Mouse (Mus musculus) stomach, embryonic 16.5 days (tissue): Measurements from ENCODE around the gene Cux2. TPM values are rescaled to one million over a fixed set of nuclear protein-coding genes. Genes with fewer than 3 reads are reported as not detected.

Experiments
- ATAC-seq: fragments of 200-750 bp; cut with Nextera tagmentation; 2 replicates; pipeline ENCODE4 v1.8.0; 2017; ENCODE audit warnings: moderate number of reproducible peaks, moderate TSS enrichment; ENCODE audit not compliant: insufficient read depth, low FRiP score
- H3K27ac ChIP-seq: fragments of 300-500 bp; sonication (generic); 2 replicates; pipeline ENCODE4 v1.5.1; 2014; ENCODE audit warnings: low read length
- H3K27me3 ChIP-seq: fragments of 300-500 bp; sonication (generic); 2 replicates; pipeline ENCODE4 v1.6.1; 2014; ENCODE audit warnings: low read length, control low read depth, mixed read lengths; ENCODE audit not compliant: control insufficient read depth, insufficient read depth
- H3K36me3 ChIP-seq: fragments of 300-500 bp; sonication (generic); 2 replicates; pipeline ENCODE4 v1.6.1; 2014; ENCODE audit warnings: low read length; ENCODE audit not compliant: control insufficient read depth, insufficient read depth
- H3K4me1 ChIP-seq: fragments of 300-500 bp; sonication (generic); 2 replicates; pipeline ENCODE4 v1.6.1; 2014; ENCODE audit warnings: low read length, control low read depth, mixed read lengths; ENCODE audit not compliant: control insufficient read depth, insufficient read depth
- H3K4me2 ChIP-seq: fragments of 300-500 bp; sonication (generic); 2 replicates; pipeline ENCODE4 v1.6.1; 2014; ENCODE audit warnings: low read depth, low read length, mixed read lengths
- H3K4me3 ChIP-seq: fragments of 300-500 bp; sonication (generic); replicated peaks from 2 replicates; pipeline ENCODE4 v1.5.1; 2014; ENCODE audit warnings: mild to moderate bottlenecking, low read length
- H3K9ac ChIP-seq: fragments of 300-500 bp; sonication (generic); 2 replicates; pipeline ENCODE4 v1.6.1; 2014; ENCODE audit warnings: low read length
- H3K9me3 ChIP-seq: fragments of 300-500 bp; sonication (generic); replicated peaks from 2 replicates; pipeline ENCODE4 v1.6.1; 2016; ENCODE audit warnings: low read length, control low read depth; ENCODE audit not compliant: control insufficient read depth
- WGBS: fragments of 180-500 bp; shearing (Covaris S2); extraction: QIAGEN DNeasy Blood & Tissue Kit; methylation state at CpG from one replicate; pipeline ENCODE4 v1.1.7; 2014; 5-methylcytosine and 5-hydroxymethylcytosine counted together
- polyA plus RNA-seq: library from polyadenylated mRNA; unstranded; fragments of >200 nt; fragmentation: Nextera tagmentation; extraction: Ambion mirVana; gene quantifications from 2 replicates; pipeline ENCODE4 v1.2.1, GENCODE M21; 2015

Cux2 gene
- polyA plus RNA-seq, 1 experiment from 2014 or later: 3.5 TPM

DNA sequence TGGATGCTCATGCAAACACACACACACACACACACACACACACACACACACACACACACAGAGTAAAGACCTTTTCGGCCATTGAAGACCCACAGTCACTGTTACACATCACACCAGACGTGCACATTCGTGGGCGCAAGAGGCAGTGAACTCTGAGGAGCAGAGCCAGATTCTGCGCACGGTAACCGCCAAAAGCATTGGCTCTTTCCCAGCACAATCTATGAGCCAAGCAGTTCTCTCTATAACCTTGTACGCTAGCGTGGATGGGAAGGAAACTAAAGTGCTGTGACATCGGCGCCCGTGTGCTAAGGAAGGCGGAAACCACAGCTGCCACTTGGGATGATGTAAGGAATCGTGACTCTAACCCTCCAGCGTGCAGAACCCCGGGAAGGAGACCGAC, 171.2 kb downstream of the Cux2 start:
- Histone ChIP-seq H3K9me3 (no peaks in the 10 kb centered on the region), H3K4me1 (no peaks in the 10 kb centered on the region), H3K4me3 (no peak overlapping the region), H3K36me3 (no peaks in the 10 kb centered on the region), H3K4me2 (no peak overlapping the region), H3K27ac (no peak overlapping the region), H3K9ac (no peak overlapping the region), H3K27me3 (no peaks in the 10 kb centered on the region)
- 82% methylated on average over 17 of the region's 17 CpGs for WGBS
- ATAC-seq: no peak

DNA sequence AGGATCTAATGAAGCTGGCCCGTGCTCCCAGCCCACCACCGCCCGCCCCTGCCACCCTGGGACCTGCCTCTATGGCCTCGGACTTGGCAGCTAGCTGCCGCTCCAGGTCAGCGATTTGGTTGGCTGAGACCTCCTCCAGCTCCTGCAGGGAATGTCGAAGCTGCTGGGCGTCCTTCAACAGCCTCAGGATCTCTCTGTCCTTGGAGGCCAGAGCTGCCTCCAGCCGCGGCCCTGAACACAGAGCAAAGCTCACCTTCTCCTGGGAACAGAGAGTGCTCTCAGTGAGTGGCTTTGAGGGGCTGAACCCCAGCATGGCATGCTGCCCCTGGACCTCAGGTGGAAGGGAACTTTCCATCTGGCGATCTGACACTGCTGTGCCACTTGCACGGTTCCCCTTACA, 173.0 kb downstream of the Cux2 start:
- Histone ChIP-seq H3K36me3 (no peaks in the 10 kb centered on the region), H3K4me1 (0 out of 2 replicates have a peak, but pooled peaks cover under 1% of the 10 kb centered on the region), H3K4me3 (no peak overlapping the region), H3K9me3 (no peaks in the 10 kb centered on the region), H3K4me2 (no peak overlapping the region), H3K27ac (no peak overlapping the region), H3K9ac (no peak overlapping the region), H3K27me3 (no peaks in the 10 kb centered on the region)
- ATAC-seq: no peak
- WGBS: 88% methylated on average over 12 of the region's 12 CpGs

DNA sequence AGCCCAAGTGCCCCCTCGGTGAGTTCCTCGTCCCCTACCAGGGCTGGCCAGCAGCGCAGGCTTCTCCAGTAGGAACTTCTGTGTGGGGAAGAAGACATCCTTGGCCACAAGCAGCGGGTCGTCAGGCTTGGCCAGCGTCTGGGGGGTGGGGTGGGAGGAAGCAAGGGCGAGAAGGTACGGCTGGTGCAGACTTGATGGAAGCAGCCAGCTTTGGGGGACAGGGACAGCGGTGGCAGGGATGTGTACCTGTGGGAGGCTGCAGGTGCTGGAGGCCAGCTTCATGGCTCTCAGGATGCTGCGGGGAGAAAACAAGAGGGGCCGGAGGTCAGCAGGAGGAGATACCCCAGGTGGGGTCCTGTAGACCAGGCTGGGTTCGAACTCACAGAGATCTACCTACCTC, 174.9 kb downstream of the Cux2 start:
- Histone ChIP-seq H3K9me3 (no peaks in the 10 kb centered on the region), H3K9ac (no peak overlapping the region), H3K27me3 (no peaks in the 10 kb centered on the region), H3K4me3 (no peak overlapping the region), H3K4me2 (no peak overlapping the region), H3K36me3 (no peaks in the 10 kb centered on the region), H3K4me1 (0 out of 2 replicates have a peak, but pooled peaks cover 4% of the 10 kb centered on the region), H3K27ac (no peak overlapping the region)
- no peak for ATAC-seq
- WGBS: 87% methylated on average over 12 of the region's 12 CpGs

DNA sequence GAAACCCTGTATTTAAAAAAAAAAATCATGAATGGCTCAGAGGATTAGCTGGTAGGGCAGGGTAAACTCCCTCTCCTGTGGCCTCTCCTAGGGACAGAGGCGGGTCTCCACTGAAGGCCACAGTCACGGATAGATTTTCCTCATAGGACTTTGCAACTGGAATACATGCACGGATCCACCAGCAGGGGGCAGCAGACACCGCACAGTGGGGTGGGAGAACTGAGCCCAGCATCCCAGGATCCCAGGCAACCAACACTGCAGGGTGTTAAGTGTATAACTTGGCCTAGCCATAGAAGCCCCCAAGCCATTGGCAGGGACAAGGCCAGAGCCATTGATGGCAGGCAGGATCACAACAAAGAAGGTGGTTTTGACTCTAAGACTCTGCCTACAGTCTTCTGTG, 177.7 kb downstream of the Cux2 start:
- Histone ChIP-seq H3K4me1 (0 out of 2 replicates have a peak, but pooled peaks cover 4% of the 10 kb centered on the region), H3K27ac (no peak overlapping the region; the same call in 1 of the 2 replicates), H3K36me3 (no peaks in the 10 kb centered on the region), H3K4me3 (no peak overlapping the region), H3K27me3 (no peaks in the 10 kb centered on the region), H3K9ac (no peak overlapping the region), H3K4me2 (no peak overlapping the region), H3K9me3 (no peaks in the 10 kb centered on the region)
- peak; percentile 51; the same call in 1 of the 2 replicates for ATAC-seq
- WGBS: 17% methylated on average over 4 of the region's 4 CpGs

DNA sequence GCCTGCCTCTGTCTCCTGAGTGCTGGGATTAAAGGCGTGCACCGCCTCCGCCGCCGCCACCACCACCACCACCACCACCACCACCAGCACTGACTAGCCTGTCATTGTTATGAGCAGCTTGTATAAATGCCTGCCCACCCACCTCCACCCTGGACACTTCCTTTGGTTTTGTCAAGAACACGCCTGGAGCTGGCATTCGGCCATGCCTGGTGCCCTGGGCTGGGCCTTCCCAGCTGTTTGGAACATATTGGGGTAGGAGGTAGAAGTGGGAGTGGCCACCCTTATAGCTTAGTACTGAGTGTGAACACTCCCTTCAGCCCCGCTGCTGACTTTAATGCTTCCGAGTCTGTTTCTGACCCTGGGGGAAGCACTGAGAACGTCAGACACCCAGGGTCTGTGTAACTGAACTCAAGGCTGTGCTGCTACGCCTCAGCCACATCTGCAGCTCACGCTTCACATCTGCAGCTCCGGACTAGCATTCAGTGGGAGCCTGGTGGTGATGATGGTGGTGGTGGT, 178.3 kb downstream of the Cux2 start:
- no peak overlapping the region for H3K4me2 ChIP-seq
- 81% methylated on average over 13 of the region's 13 CpGs for WGBS
- H3K9ac ChIP-seq: no peak overlapping the region; the same call in 1 of the 2 replicates
- no peak overlapping the region; the same call in 1 of the 2 replicates for H3K27ac ChIP-seq
- H3K4me1 ChIP-seq: 0 out of 2 replicates have a peak, but pooled peaks cover 4% of the 10 kb centered on the region
- H3K9me3 ChIP-seq: no peaks in the 10 kb centered on the region
- no peak for ATAC-seq
- H3K27me3 ChIP-seq: no peaks in the 10 kb centered on the region
- H3K4me3 ChIP-seq: no peak overlapping the region
- no peaks in the 10 kb centered on the region for H3K36me3 ChIP-seq

DNA sequence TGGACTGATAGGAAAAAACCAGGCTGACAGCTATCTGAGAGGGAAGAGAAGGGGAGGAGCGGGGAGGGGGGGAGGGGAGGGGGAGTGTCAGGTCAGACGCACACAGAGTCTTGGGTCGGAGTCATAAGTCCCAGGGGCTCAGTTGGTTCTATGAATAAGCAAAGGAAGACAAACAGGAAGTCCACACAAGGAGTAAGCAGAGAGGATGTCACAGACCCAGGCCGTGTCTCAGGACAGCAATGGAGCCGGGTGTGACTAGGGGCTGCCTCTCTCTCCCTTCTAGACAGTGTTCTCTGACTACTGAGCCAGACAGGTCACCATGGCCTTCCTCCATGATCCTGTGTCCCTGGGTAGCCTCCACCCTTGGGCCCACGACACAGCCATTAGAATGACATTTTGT, 179.1 kb downstream of the Cux2 start:
- ATAC-seq: no peak
- Histone ChIP-seq H3K36me3 (no peaks in the 10 kb centered on the region), H3K9me3 (no peaks in the 10 kb centered on the region), H3K9ac (no peak overlapping the region), H3K27me3 (no peaks in the 10 kb centered on the region), H3K4me2 (no peak overlapping the region), H3K4me1 (0 out of 2 replicates have a peak, but pooled peaks cover 4% of the 10 kb centered on the region), H3K27ac (0 out of 2 replicates have a peak overlapping the region, but pooled peaks have one; percentile 6), H3K4me3 (no peak overlapping the region)
- 70% methylated on average over 6 of the region's 6 CpGs for WGBS

DNA sequence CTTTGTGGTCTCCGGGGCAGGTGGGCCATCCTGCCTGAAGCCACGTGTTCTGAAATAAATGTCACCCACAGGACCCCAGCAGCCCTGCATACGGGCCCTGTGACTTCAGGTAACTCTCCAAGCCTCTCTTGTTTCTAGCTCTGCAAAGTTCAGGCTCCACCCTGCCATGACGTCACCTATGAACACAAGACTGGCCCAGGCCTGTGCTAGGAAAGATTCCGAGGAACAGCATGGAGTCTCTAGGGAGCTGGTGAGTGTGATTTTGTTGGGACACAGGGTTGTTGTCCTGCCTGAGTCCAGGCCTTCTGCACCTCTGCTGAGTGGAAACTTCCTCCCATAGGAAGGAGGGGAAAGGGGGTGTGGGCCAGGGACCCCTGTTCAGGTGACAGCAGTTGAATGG, 181.9 kb downstream of the Cux2 start:
- no peak overlapping the region for H3K27ac ChIP-seq
- no peaks in the 10 kb centered on the region for H3K9me3 ChIP-seq
- H3K4me2 ChIP-seq: no peak overlapping the region
- no peaks in the 10 kb centered on the region for H3K36me3 ChIP-seq
- WGBS: 64% methylated on average over 5 of the region's 5 CpGs
- peaks cover 4% of the 10 kb centered on the region; the same call in 1 of the 2 replicates for H3K4me1 ChIP-seq
- peak overlapping the region; percentile 7; the same call in 1 of the 2 replicates for H3K9ac ChIP-seq
- no peak overlapping the region for H3K4me3 ChIP-seq
- ATAC-seq: peak; percentile 39; the same call in 1 of the 2 replicates
- H3K27me3 ChIP-seq: no peaks in the 10 kb centered on the region

DNA sequence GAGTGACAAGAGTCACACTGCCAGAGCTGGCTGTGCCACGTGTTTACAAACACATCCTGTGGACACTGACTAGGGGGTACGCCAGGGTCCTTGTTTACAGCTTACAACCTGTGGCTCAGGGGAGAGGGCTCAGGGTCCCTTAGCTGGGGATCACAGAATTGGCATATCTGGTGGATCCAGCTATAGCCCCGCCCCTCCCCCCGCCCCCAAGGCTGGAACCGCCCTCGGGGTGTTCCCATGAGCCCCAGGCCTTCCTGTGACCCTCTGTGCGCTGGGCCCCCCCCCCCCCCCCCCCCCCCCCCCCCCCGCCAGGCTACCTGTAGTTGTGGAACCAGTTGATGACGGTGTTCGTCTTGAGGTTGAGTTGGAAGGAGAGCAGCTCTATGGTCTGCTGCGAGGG, 185.6 kb downstream of the Cux2 start:
- WGBS: 12% methylated on average over 10 of the region's 11 CpGs
- 0 out of 2 replicates have a peak overlapping the region, but pooled peaks have one; percentile 11 for H3K4me3 ChIP-seq
- H3K9me3 ChIP-seq: no peaks in the 10 kb centered on the region
- no peak overlapping the region for H3K27ac ChIP-seq
- peak overlapping the region; percentile 55 for H3K9ac ChIP-seq
- no peak for ATAC-seq
- no peaks in the 10 kb centered on the region for H3K27me3 ChIP-seq
- no peaks in the 10 kb centered on the region for H3K36me3 ChIP-seq
- no peaks in the 10 kb centered on the region; the same call in 1 of the 2 replicates for H3K4me1 ChIP-seq
- peak overlapping the region; percentile 39 for H3K4me2 ChIP-seq

DNA sequence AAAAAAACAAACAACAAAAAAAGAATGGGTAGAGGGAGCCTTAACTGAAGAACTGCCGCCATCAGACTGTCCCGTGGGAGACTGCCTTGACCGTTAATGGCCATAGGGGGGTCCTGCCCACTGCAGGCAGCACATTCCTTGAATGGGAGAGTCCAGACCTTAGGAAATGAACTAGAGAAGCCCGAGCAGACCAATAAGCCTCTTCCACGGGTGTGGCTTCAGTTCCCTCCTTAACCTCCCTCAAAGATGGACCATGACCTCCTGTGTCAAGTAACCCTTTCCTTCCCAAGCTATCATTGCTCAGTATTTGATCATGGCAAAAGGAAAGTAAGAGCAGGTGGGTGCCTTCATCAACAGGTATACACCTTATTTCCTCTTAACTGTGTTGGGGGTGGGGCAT, 187.9 kb downstream of the Cux2 start:
- Histone ChIP-seq H3K9ac (no peak overlapping the region), H3K27me3 (no peaks in the 10 kb centered on the region), H3K36me3 (no peaks in the 10 kb centered on the region), H3K4me3 (no peak overlapping the region), H3K27ac (no peak overlapping the region), H3K4me2 (no peak overlapping the region), H3K9me3 (no peaks in the 10 kb centered on the region), H3K4me1 (no peaks in the 10 kb centered on the region; the same call in 1 of the 2 replicates)
- ATAC-seq: no peak
- 41% methylated on average over 5 of the region's 5 CpGs for WGBS
